Mouse (Mus musculus) CH12.LX (cell line): ENCODE results near the gene Olfr702. TPM values are rescaled to one million over a fixed set of nuclear protein-coding genes. Genes with fewer than 3 reads are reported as not detected.

ENCODE experiments used
- DNase-seq: peaks from one replicate; pipeline ENCODE4 v3.0.0-alpha.2; 2013; ENCODE audit errors: extremely low read depth
- H3K27ac ChIP-seq: 2 replicates; pipeline ENCODE4 v1.5.1; 2012; ENCODE audit warnings: low read depth, mild to moderate bottlenecking, control low read depth, moderate library complexity; ENCODE audit not compliant: insufficient read depth
- H3K27me3 ChIP-seq: replicated peaks from 2 replicates; pipeline ENCODE3; 2012; ENCODE audit warnings: inconsistent platforms
- H3K36me3 ChIP-seq, 2 experiments: replicated peaks in 1 of 2; 2 replicates each; pipeline versions ENCODE3 to v1.6.1; 2012; ENCODE audit warnings: inconsistent platforms in 1 of 2, low read length in 1 of 2, mild to moderate bottlenecking in 1 of 2, mixed read lengths in 1 of 2, moderate library complexity in 1 of 2; ENCODE audit not compliant: control insufficient read depth in 1 of 2, insufficient read depth in 1 of 2
- H3K4me1 ChIP-seq, 2 experiments: 2 replicates each; pipeline ENCODE4 v1.6.1; 2012; ENCODE audit warnings: inconsistent platforms in 1 of 2, moderate library complexity in 1 of 2; ENCODE audit not compliant: insufficient read depth in 2 of 2, control insufficient read depth in 1 of 2
- H3K4me2 ChIP-seq: 2 replicates; pipeline ENCODE4 v1.6.1; 2012; ENCODE audit warnings: low read depth, mild to moderate bottlenecking, control low read depth; ENCODE audit not compliant: poor library complexity, insufficient read depth, severe bottlenecking
- H3K4me3 ChIP-seq, 3 experiments: fragments of 150-350 bp in 1 of 3; sonication (generic) in 1 of 3; replicated peaks in 1 of 3; 2 replicates each; pipeline versions ENCODE3 to v1.5.1; 2011 to 2012; ENCODE audit warnings: low read depth in 2 of 3, low read length in 2 of 3, mild to moderate bottlenecking in 2 of 3, moderate library complexity in 2 of 3, control low read depth in 1 of 3, improper control_type of control experiment in 1 of 3, inconsistent platforms in 1 of 3, mixed read lengths in 1 of 3; ENCODE audit not compliant: poor library complexity in 1 of 3
- H3K79me2 ChIP-seq: replicated peaks from 2 replicates; pipeline ENCODE4 v1.6.1; 2012; ENCODE audit warnings: mild to moderate bottlenecking, moderate library complexity; ENCODE audit not compliant: control insufficient read depth, poor library complexity, insufficient read depth, severe bottlenecking; ENCODE audit errors: extremely low read depth
- H3K9ac ChIP-seq: 2 replicates; pipeline ENCODE4 v1.6.1; 2012; ENCODE audit warnings: low read depth, mild to moderate bottlenecking, control low read depth, moderate library complexity; ENCODE audit not compliant: insufficient read depth
- H3K9me3 ChIP-seq: replicated peaks from 2 replicates; pipeline ENCODE3; 2012; ENCODE audit warnings: low read length, inconsistent platforms, mixed read lengths
- BHLHE40 ChIP-seq: IDR thresholded peaks from 2 replicates; pipeline ENCODE4 v1.6.1; 2011; ENCODE audit warnings: mild to moderate bottlenecking, low read depth, low read length, improper control_type of control experiment
- CTCF ChIP-seq, 2 experiments: IDR thresholded peaks in 1 of 2; conservative IDR thresholded peaks in 1 of 2; 2 replicates each; pipeline ENCODE4 v1.5.1; 2011 to 2012; ENCODE audit warnings: low read depth in 2 of 2, low read length in 2 of 2, improper control_type of control experiment in 1 of 2, inconsistent platforms in 1 of 2, mild to moderate bottlenecking in 1 of 2, moderate library complexity in 1 of 2
- ELF1 ChIP-seq: IDR thresholded peaks from 2 replicates; pipeline ENCODE4 v1.6.1; 2014; ENCODE audit warnings: low read depth, mild to moderate bottlenecking, inconsistent platforms, low read length, improper control_type of control experiment
- EP300 ChIP-seq: IDR thresholded peaks from 2 replicates; pipeline ENCODE4 v1.6.1; 2011; ENCODE audit warnings: low read length, improper control_type of control experiment
- ETS1 ChIP-seq: conservative IDR thresholded peaks from 2 replicates; pipeline ENCODE4 v1.6.1; 2012; ENCODE audit warnings: low read depth, mild to moderate bottlenecking, inconsistent platforms, low read length, improper control_type of control experiment, moderate library complexity
- GABPA ChIP-seq: IDR thresholded peaks from 2 replicates; pipeline ENCODE4 v1.6.1; 2012; ENCODE audit warnings: low read depth, low read length, improper control_type of control experiment, inconsistent platforms; ENCODE audit not compliant: insufficient replicate concordance
- HCFC1 ChIP-seq: IDR thresholded peaks from 2 replicates; pipeline ENCODE4 v1.6.1; 2012; ENCODE audit warnings: low read depth, mild to moderate bottlenecking, inconsistent platforms, low read length, improper control_type of control experiment
- IRF4 ChIP-seq: IDR thresholded peaks from 2 replicates; pipeline ENCODE4 v1.6.1; 2014; ENCODE audit warnings: low read depth, mild to moderate bottlenecking, inconsistent platforms, low read length, improper control_type of control experiment
- JUN ChIP-seq: IDR thresholded peaks from 2 replicates; pipeline ENCODE4 v1.6.1; 2011; ENCODE audit warnings: low read depth, mild to moderate bottlenecking, low read length, improper control_type of control experiment, moderate library complexity; ENCODE audit not compliant: insufficient read depth
- JUND ChIP-seq: conservative IDR thresholded peaks from 2 replicates; pipeline ENCODE4 v1.6.1; 2011; ENCODE audit warnings: low read depth, low read length, improper control_type of control experiment
- KAT2A ChIP-seq: IDR thresholded peaks from 2 replicates; pipeline ENCODE4 v1.6.1; 2012; ENCODE audit warnings: low read length, improper control_type of control experiment, inconsistent platforms; ENCODE audit not compliant: insufficient replicate concordance
- MAFK ChIP-seq: IDR thresholded peaks from 2 replicates; pipeline ENCODE4 v1.6.1; 2011; ENCODE audit warnings: low read length, improper control_type of control experiment; ENCODE audit not compliant: insufficient replicate concordance
- MAX ChIP-seq: IDR thresholded peaks from 2 replicates; pipeline ENCODE4 v1.6.1; 2011; ENCODE audit warnings: low read length, improper control_type of control experiment
- MAZ ChIP-seq: IDR thresholded peaks from 2 replicates; pipeline ENCODE4 v1.6.1; 2012; ENCODE audit warnings: low read depth, mild to moderate bottlenecking, inconsistent platforms, low read length, improper control_type of control experiment, moderate library complexity
- MEF2A ChIP-seq: IDR thresholded peaks from 2 replicates; pipeline ENCODE4 v1.6.1; 2014; ENCODE audit warnings: low read depth, mild to moderate bottlenecking, inconsistent platforms, low read length, improper control_type of control experiment, borderline replicate concordance
- MYC ChIP-seq: IDR thresholded peaks from 2 replicates; pipeline ENCODE4 v1.6.1; 2011; ENCODE audit warnings: low read depth, mild to moderate bottlenecking, improper control_type of control experiment, low read length
- NRF1 ChIP-seq: IDR thresholded peaks from 2 replicates; pipeline ENCODE4 v1.6.1; 2014; ENCODE audit warnings: low read depth, mild to moderate bottlenecking, inconsistent platforms, low read length, improper control_type of control experiment, moderate library complexity
- PAX5 ChIP-seq: IDR thresholded peaks from 2 replicates; pipeline ENCODE4 v1.6.1; 2012; ENCODE audit warnings: low read length, inconsistent platforms, mixed read lengths
- POLR2A ChIP-seq: IDR thresholded peaks from 2 replicates; pipeline ENCODE4 v1.6.1; 2011; ENCODE audit warnings: low read depth, mild to moderate bottlenecking, improper control_type of control experiment, low read length
- POLR2AphosphoS2 ChIP-seq: IDR thresholded peaks from 2 replicates; pipeline ENCODE4 v1.6.1; 2011; ENCODE audit warnings: low read depth, low read length, improper control_type of control experiment
- RAD21 ChIP-seq: IDR thresholded peaks from 2 replicates; pipeline ENCODE4 v1.6.1; 2011; ENCODE audit warnings: low read depth, mild to moderate bottlenecking, low read length, improper control_type of control experiment, moderate library complexity
- RCOR1 ChIP-seq: conservative IDR thresholded peaks from 2 replicates; pipeline ENCODE4 v1.6.1; 2012; ENCODE audit warnings: low read depth, mild to moderate bottlenecking, inconsistent platforms, low read length, improper control_type of control experiment
- SIN3A ChIP-seq: IDR thresholded peaks from 2 replicates; pipeline ENCODE4 v1.6.1; 2012; ENCODE audit warnings: low read length, improper control_type of control experiment, inconsistent platforms
- SMC3 ChIP-seq: IDR thresholded peaks from 2 replicates; pipeline ENCODE4 v1.6.1; 2011; ENCODE audit warnings: low read depth, low read length, improper control_type of control experiment
- UBTF ChIP-seq: IDR thresholded peaks from 2 replicates; pipeline ENCODE4 v1.6.1; 2012; ENCODE audit warnings: low read depth, mild to moderate bottlenecking, inconsistent platforms, low read length, improper control_type of control experiment, moderate library complexity
- USF1 ChIP-seq: IDR thresholded peaks from 2 replicates; pipeline ENCODE4 v1.6.1; 2014; ENCODE audit warnings: low read depth, mild to moderate bottlenecking, inconsistent platforms, low read length, improper control_type of control experiment
- USF2 ChIP-seq: conservative IDR thresholded peaks from 2 replicates; pipeline ENCODE4 v1.6.1; 2011; ENCODE audit warnings: low read depth, low read length, improper control_type of control experiment
- ZC3H11A ChIP-seq: IDR thresholded peaks from 2 replicates; pipeline ENCODE4 v1.6.1; 2012; ENCODE audit warnings: low read depth, mild to moderate bottlenecking, inconsistent platforms, low read length, improper control_type of control experiment
- ZKSCAN1 ChIP-seq: IDR thresholded peaks from 2 replicates; pipeline ENCODE4 v1.6.1; 2012; ENCODE audit warnings: low read depth, inconsistent platforms, low read length, improper control_type of control experiment, borderline replicate concordance
- ZMIZ1 ChIP-seq: IDR thresholded peaks from 2 replicates; pipeline ENCODE4 v1.6.1; 2012; ENCODE audit warnings: low read depth, mild to moderate bottlenecking, inconsistent platforms, low read length, improper control_type of control experiment
- ZNF384 ChIP-seq: IDR thresholded peaks from 2 replicates; pipeline ENCODE4 v1.6.1; 2012; ENCODE audit warnings: low read depth, low read length, improper control_type of control experiment, inconsistent platforms
- dilution Hi-C: fragments of 300-500 bp; cut with MboI; formaldehyde crosslinking; loops from 2 replicates; pipeline ENCODE4 v1.14.3; 2020; ENCODE audit warnings: low sequenced_read_pairs; ENCODE audit not compliant: extremely low pct_unique_long_range_greater_than_20kb, extremely low pct_ligation_motif_present
- in situ Hi-C: fragments of 300-500 bp; cut with MboI; formaldehyde crosslinking; loops from 3 replicates; pipeline ENCODE4 v1.14.3; 2019; ENCODE audit warnings: low sequenced_read_pairs, low pct_ligation_motif_present, low pct_unique_long_range_greater_than_20kb, mixed read lengths
- polyA plus RNA-seq: library from polyadenylated mRNA; unstranded; fragments of >175 nt; gene quantifications from 2 replicates; pipeline ENCODE4 v1.2.1, GENCODE M21; 2012; ENCODE audit warnings: low read depth; ENCODE audit not compliant: insufficient read length
- total RNA-seq, 2 experiments: library from RNA; depleted of rRNA; stranded (reverse); fragments of 300-350 nt in 1 of 2; fragments of >200 nt in 1 of 2; gene quantifications; 2 replicates each; pipeline ENCODE4 v1.2.3; 2012 to 2014

Olfr702 gene
- total and polyA plus RNA-seq, 3 experiments, result not detected

GRCm38 (mm10) chr7:106815775-106816174 lies 17.9 kb downstream of the Olfr702 start:
- Histone ChIP-seq H3K9ac (no peak overlapping the region), H3K4me1 (no peaks in the 10 kb centered on the region), H3K27ac (no peak overlapping the region), H3K27me3 (no peaks in the 10 kb centered on the region), H3K9me3 (no peaks in the 10 kb centered on the region), H3K36me3 (no peaks in the 10 kb centered on the region), H3K4me2 (no peak overlapping the region), H3K4me3 (no peak overlapping the region), H3K79me2 (no peaks in the 10 kb centered on the region)
- peak; percentile 62 for DNase-seq
- dilution Hi-C loops, result no loop called here
- in situ Hi-C loops, result no loop called here
- TF ChIP-seq RAD21, result peak; percentile 79
- peak; percentile 27; the same call in 1 of the 2 replicates for TF ChIP-seq ZC3H11A
- TF ChIP-seq ETS1, result no peak
- TF ChIP-seq MEF2A, result no peak
- no peak for TF ChIP-seq EP300
- TF ChIP-seq MAX, result no peak
- TF ChIP-seq JUN, result no peak
- TF ChIP-seq ZKSCAN1, result no peak
- TF ChIP-seq SMC3, result peak; percentile 75
- no peak for TF ChIP-seq JUND
- no peak for TF ChIP-seq ZMIZ1
- TF ChIP-seq UBTF, result no peak
- no peak for TF ChIP-seq PAX5
- TF ChIP-seq USF1, result no peak
- TF ChIP-seq NRF1, result no peak
- no peak for TF ChIP-seq ZNF384
- no peak for TF ChIP-seq BHLHE40
- peak; percentile 56 to 79; a peak in 3 of 4 replicates for TF ChIP-seq CTCF (conservative IDR thresholded peaks at IDR 0.05 in 1 of 2, IDR thresholded peaks at IDR 0.05 in 1 of 2; ENCODE audit: low read depth in 2 of 2, low read length in 2 of 2)
- 0 out of 2 replicates have a peak, but pooled peaks have one; percentile 17 for TF ChIP-seq IRF4
- no peak for TF ChIP-seq POLR2AphosphoS2
- TF ChIP-seq POLR2A, result no peak
- TF ChIP-seq ELF1, result no peak
- no peak for TF ChIP-seq KAT2A
- no peak for TF ChIP-seq MAFK

DNA sequence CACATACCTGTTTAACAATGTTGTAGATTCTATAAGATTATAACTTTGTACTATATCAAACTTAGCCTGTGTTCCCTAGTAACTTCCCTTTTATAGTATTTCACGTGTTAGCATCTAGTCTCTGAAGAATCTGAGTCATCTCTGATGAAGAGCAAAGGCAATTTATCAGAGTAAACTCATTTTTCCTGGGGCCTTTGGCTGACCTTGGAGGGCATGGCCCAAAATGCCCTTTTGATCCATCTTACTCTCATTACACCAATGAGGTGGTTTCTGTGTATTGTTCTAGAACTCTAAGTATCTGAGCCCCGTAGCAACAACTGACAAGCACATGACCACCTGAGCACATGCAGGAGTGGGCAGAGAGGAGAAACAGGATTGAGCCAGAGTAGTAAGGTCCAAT lies 19.9 kb downstream of the Olfr702 start, which contains the start of gene Olfr701:
Olfr701 (plus strand) TSS at position 301 of the 400 bp plus-strand sequence.
- in situ Hi-C loops (no loop called here), dilution Hi-C loops (no loop called here)
- Histone ChIP-seq H3K9ac (no peak within 1 kb of the TSS), H3K4me2 (no peak within 1 kb of the TSS), H3K36me3 (no peaks in the 10 kb centered on the region), H3K27ac (no peak within 1 kb of the TSS), H3K9me3 (no peaks in the 10 kb centered on the region), H3K79me2 (no peaks in the 10 kb centered on the region), H3K4me3 (no peak within 1 kb of the TSS), H3K4me1 (no peaks in the 10 kb centered on the region), H3K27me3 (no peaks in the 10 kb centered on the region)
- no peak for DNase-seq
- no peak for TF ChIP-seq ELF1
- no peak for TF ChIP-seq MAX
- TF ChIP-seq CTCF (conservative IDR thresholded peaks at IDR 0.05 in 1 of 2, IDR thresholded peaks at IDR 0.05 in 1 of 2; ENCODE audit: low read depth in 2 of 2, low read length in 2 of 2), result no peak
- no peak for TF ChIP-seq RCOR1
- no peak for TF ChIP-seq HCFC1
- TF ChIP-seq MYC, result no peak
- no peak for TF ChIP-seq MAZ
- TF ChIP-seq IRF4, result no peak
- no peak for TF ChIP-seq SIN3A
- no peak for TF ChIP-seq EP300
- TF ChIP-seq ZC3H11A, result no peak
- no peak for TF ChIP-seq MAFK
- TF ChIP-seq USF2, result no peak
- TF ChIP-seq JUN, result no peak
- no peak for TF ChIP-seq ETS1
- TF ChIP-seq POLR2A, result no peak
- no peak for TF ChIP-seq GABPA
